7 mouse cellular contexts compared by ENCODE assay signal in genomic region chr17:23725477-23725876, GRCm38 (mm10). TPM values are rescaled to one million over a fixed set of nuclear protein-coding genes. Genes with fewer than 3 reads are reported as not detected.
DNase-seq lines count a peak whose midpoint lies in the region; ATAC-seq and TF ChIP-seq lines count a peak whose summit lies in the region.

No protein-coding gene starts in this region.

- H3K36me3 ChIP-seq in lung, embryonic 14.5 days (ENCODE audit: insufficient read depth), result no peaks in the 10 kb centered on the region
- no peaks in the 10 kb centered on the region for H3K36me3 ChIP-seq in embryonic facial prominence, embryonic 11.5 days (replicated peaks; ENCODE audit: control insufficient read depth, insufficient read depth, low read depth, low read length)
- no peaks in the 10 kb centered on the region for H3K36me3 ChIP-seq in limb, embryonic 11.5 days (ENCODE audit: control insufficient read depth, insufficient read depth, low read length)
- H3K36me3 ChIP-seq in stomach, embryonic 14.5 days (ENCODE audit: control insufficient read depth, insufficient read depth, low read length), result no peaks in the 10 kb centered on the region

- H3K9ac ChIP-seq in lung, embryonic 14.5 days, result peak overlapping the region; percentile 60
- peak overlapping the region; percentile 46 for H3K9ac ChIP-seq in embryonic facial prominence, embryonic 11.5 days (replicated peaks; ENCODE audit: low read length)
- H3K9ac ChIP-seq in limb, embryonic 11.5 days (ENCODE audit: low read length), result peak overlapping the region; percentile 65; the same call in 1 of the 2 replicates
- H3K9ac ChIP-seq in stomach, embryonic 14.5 days (replicated peaks; ENCODE audit: low read depth, low read length), result peak overlapping the region; percentile 25; the same call in 1 of the 2 replicates

- H3K9me3 ChIP-seq in lung, embryonic 14.5 days (ENCODE audit: low read depth, low read length), result no peaks in the 10 kb centered on the region
- no peaks in the 10 kb centered on the region for H3K9me3 ChIP-seq in embryonic facial prominence, embryonic 11.5 days (replicated peaks; ENCODE audit: control insufficient read depth, low read length)
- no peaks in the 10 kb centered on the region for H3K9me3 ChIP-seq in limb, embryonic 11.5 days (ENCODE audit: control insufficient read depth, low read length)
- H3K9me3 ChIP-seq in stomach, embryonic 14.5 days (ENCODE audit: control insufficient read depth, low read depth, low read length), result no peaks in the 10 kb centered on the region

- peak; percentile 17 for DNase-seq in lung, embryonic 14.5 days
- no peak for DNase-seq in lung, postnatal 36 days
- DNase-seq in embryonic facial prominence, embryonic 11.5 days (ENCODE audit: low spot score), result no peak
- DNase-seq in limb, embryonic 11.5 days (ENCODE audit: low spot score), result no peak
- DNase-seq in cerebellum, adult 18-20 months, result no peak
- DNase-seq in c-Kit-positive CD71-positive TER-119-positive erythroid progenitor cells, embryonic 14.5 days (ENCODE audit: low spot score), result no peak

- H3K4me2 ChIP-seq in lung, embryonic 14.5 days, result peak overlapping the region; percentile 71
- H3K4me2 ChIP-seq in embryonic facial prominence, embryonic 11.5 days (ENCODE audit: low read depth, low read length), result peak overlapping the region; percentile 83
- peak overlapping the region; percentile 69 for H3K4me2 ChIP-seq in limb, embryonic 11.5 days (ENCODE audit: low read depth, severe bottlenecking)
- H3K4me2 ChIP-seq in stomach, embryonic 14.5 days (replicated peaks; ENCODE audit: low read depth, low read length), result peak overlapping the region; percentile 41

- H3K4me1 ChIP-seq in lung, embryonic 14.5 days (ENCODE audit: insufficient read depth), result no peaks in the 10 kb centered on the region
- H3K4me1 ChIP-seq in embryonic facial prominence, embryonic 11.5 days (ENCODE audit: control insufficient read depth, insufficient read depth, low read length), result no peaks in the 10 kb centered on the region
- H3K4me1 ChIP-seq in limb, embryonic 11.5 days (ENCODE audit: control insufficient read depth, insufficient read depth, low read length), result peaks cover 4% of the 10 kb centered on the region
- peaks cover 7% of the 10 kb centered on the region; the same call in 1 of the 2 replicates for H3K4me1 ChIP-seq in stomach, embryonic 14.5 days (ENCODE audit: control insufficient read depth, insufficient read depth, low read length)

- no peak for TF ChIP-seq CTCF in lung, embryonic 14.5 days (IDR thresholded peaks at IDR 0.05; ENCODE audit: low read depth)

- 53% methylated on average over 4 of the region's 4 CpGs for WGBS in lung, embryonic 14.5 days
- WGBS in embryonic facial prominence, embryonic 11.5 days, result 61% methylated on average over 4 of the region's 4 CpGs
- WGBS in limb, embryonic 11.5 days, result 64% methylated on average over 4 of the region's 4 CpGs
- 51% methylated on average over 4 of the region's 4 CpGs for WGBS in stomach, embryonic 14.5 days

- ATAC-seq in lung, embryonic 14.5 days (ENCODE audit: insufficient read depth), result no peak
- ATAC-seq in embryonic facial prominence, embryonic 11.5 days (replicated peaks; ENCODE audit: insufficient number of reproducible peaks, low FRiP score, low TSS enrichment, low read depth), result no peak
- no peak for ATAC-seq in limb, embryonic 11.5 days (ENCODE audit: insufficient number of reproducible peaks, low FRiP score, low TSS enrichment, low read depth)
- ATAC-seq in stomach, embryonic 14.5 days (ENCODE audit: insufficient number of reproducible peaks, insufficient read depth, low FRiP score, low read depth), result no peak

- peak overlapping the region; percentile 77 for H3K4me3 ChIP-seq in lung, embryonic 14.5 days (ENCODE audit: low read depth, low read length)
- H3K4me3 ChIP-seq in embryonic facial prominence, embryonic 11.5 days (ENCODE audit: low read depth, low read length), result peak overlapping the region; percentile 88; the same call in 1 of the 2 replicates
- H3K4me3 ChIP-seq in limb, embryonic 11.5 days (ENCODE audit: low read depth, low read length), result peak overlapping the region; percentile 87; the same call in 1 of the 2 replicates
- H3K4me3 ChIP-seq in stomach, embryonic 14.5 days (ENCODE audit: low read depth, low read length), result peak overlapping the region; percentile 85; the same call in 1 of the 2 replicates

- no peaks in the 10 kb centered on the region for H3K27me3 ChIP-seq in lung, embryonic 14.5 days (ENCODE audit: insufficient read depth, low read length)
- no peaks in the 10 kb centered on the region for H3K27me3 ChIP-seq in embryonic facial prominence, embryonic 11.5 days (ENCODE audit: control insufficient read depth, insufficient read depth, low read length)
- H3K27me3 ChIP-seq in limb, embryonic 11.5 days (ENCODE audit: control insufficient read depth, insufficient read depth, low read length), result no peaks in the 10 kb centered on the region
- no peaks in the 10 kb centered on the region for H3K27me3 ChIP-seq in stomach, embryonic 14.5 days (ENCODE audit: control insufficient read depth, insufficient read depth, low read length)

- peak overlapping the region; percentile 83 for H3K27ac ChIP-seq in lung, embryonic 14.5 days (ENCODE audit: low read depth)
- no peak overlapping the region for H3K27ac ChIP-seq in embryonic facial prominence, embryonic 11.5 days (replicated peaks; ENCODE audit: low read depth, low read length)
- H3K27ac ChIP-seq in limb, embryonic 11.5 days (replicated peaks; ENCODE audit: low read depth, low read length), result no peak overlapping the region
- peak overlapping the region; percentile 21; the same call in 1 of the 2 replicates for H3K27ac ChIP-seq in stomach, embryonic 14.5 days (ENCODE audit: low read length)

RNA-seq across cellular contexts. Expression of gene Pkmyt1, which starts 0.7 kb away (rescaled TPM):
- polyA plus RNA-seq in lung, embryonic 14.5 days (2014; fragmentation: Nextera tagmentation; extraction: Ambion mirVana), result 68.4 and 79.0 TPM in 2 replicates
- 29.5 and 37.3 TPM in 2 replicates for polyA plus RNA-seq in embryonic facial prominence, embryonic 11.5 days (2014; fragmentation: Nextera tagmentation; extraction: Ambion mirVana)
- 47.8 and 51.6 TPM in 2 replicates for polyA plus RNA-seq in limb, embryonic 11.5 days (2014; fragmentation: Nextera tagmentation; extraction: Ambion mirVana)
- 54.8 and 55.9 TPM in 2 replicates for polyA plus RNA-seq in stomach, embryonic 14.5 days (2014; fragmentation: Nextera tagmentation; extraction: Ambion mirVana)

RNA-seq across cellular contexts. Expression of gene 1520401A03Rik, which starts 2.9 kb away (rescaled TPM):
- 0.17 TPM in 1 of 2 replicates, not detected in the other for polyA plus RNA-seq in lung, embryonic 14.5 days (2014; fragmentation: Nextera tagmentation; extraction: Ambion mirVana)
- 0.20 and 0.22 TPM in 2 replicates for polyA plus RNA-seq in embryonic facial prominence, embryonic 11.5 days (2014; fragmentation: Nextera tagmentation; extraction: Ambion mirVana)
- 0.09 and 0.13 TPM in 2 replicates for polyA plus RNA-seq in limb, embryonic 11.5 days (2014; fragmentation: Nextera tagmentation; extraction: Ambion mirVana)
- 0.20 TPM in 1 of 2 replicates, not detected in the other for polyA plus RNA-seq in stomach, embryonic 14.5 days (2014; fragmentation: Nextera tagmentation; extraction: Ambion mirVana)

RNA-seq across cellular contexts. Expression of gene Paqr4, which starts 15.2 kb away (rescaled TPM):
- polyA plus RNA-seq in lung, embryonic 14.5 days (2014; fragmentation: Nextera tagmentation; extraction: Ambion mirVana), result 35.8 TPM in 2 replicates
- 11.8 and 12.1 TPM in 2 replicates for polyA plus RNA-seq in embryonic facial prominence, embryonic 11.5 days (2014; fragmentation: Nextera tagmentation; extraction: Ambion mirVana)
- polyA plus RNA-seq in limb, embryonic 11.5 days (2014; fragmentation: Nextera tagmentation; extraction: Ambion mirVana), result 7.4 and 7.7 TPM in 2 replicates
- polyA plus RNA-seq in stomach, embryonic 14.5 days (2014; fragmentation: Nextera tagmentation; extraction: Ambion mirVana), result 24.7 and 25.2 TPM in 2 replicates

RNA-seq across cellular contexts. Expression of gene Kremen2, which starts 20.2 kb away (rescaled TPM):
- not detected in 2 replicates for polyA plus RNA-seq in lung, embryonic 14.5 days (2014; fragmentation: Nextera tagmentation; extraction: Ambion mirVana)
- 8.1 and 11.7 TPM in 2 replicates for polyA plus RNA-seq in embryonic facial prominence, embryonic 11.5 days (2014; fragmentation: Nextera tagmentation; extraction: Ambion mirVana)
- 14.8 and 16.2 TPM in 2 replicates for polyA plus RNA-seq in limb, embryonic 11.5 days (2014; fragmentation: Nextera tagmentation; extraction: Ambion mirVana)
- 0.45 and 0.69 TPM in 2 replicates for polyA plus RNA-seq in stomach, embryonic 14.5 days (2014; fragmentation: Nextera tagmentation; extraction: Ambion mirVana)

RNA-seq across cellular contexts. Expression of gene Cldn9, which starts 41.7 kb away (rescaled TPM):
- 5.1 and 6.2 TPM in 2 replicates for polyA plus RNA-seq in lung, embryonic 14.5 days (2014; fragmentation: Nextera tagmentation; extraction: Ambion mirVana)
- polyA plus RNA-seq in embryonic facial prominence, embryonic 11.5 days (2014; fragmentation: Nextera tagmentation; extraction: Ambion mirVana), result 8.7 and 15.5 TPM in 2 replicates
- polyA plus RNA-seq in limb, embryonic 11.5 days (2014; fragmentation: Nextera tagmentation; extraction: Ambion mirVana), result 7.4 and 7.6 TPM in 2 replicates
- 2.9 and 3.0 TPM in 2 replicates for polyA plus RNA-seq in stomach, embryonic 14.5 days (2014; fragmentation: Nextera tagmentation; extraction: Ambion mirVana)

Comparison
In these comparisons a context has a peak if more than half of its experiments do, and no peak if none do; other contexts are left out.
1. H3K27ac ChIP-seq: peak in lung, embryonic 14.5 days (single experiment) and stomach, embryonic 14.5 days (single experiment); none in embryonic facial prominence, embryonic 11.5 days (single experiment) and limb, embryonic 11.5 days (single experiment).
2. Peak in every context shown above with its lines, with median percentiles within 50 percentile points of each other: H3K4me2 ChIP-seq, H3K4me3 ChIP-seq and H3K9ac ChIP-seq.